Mouse (Mus musculus) left cerebral cortex, postnatal 4 days (tissue): ENCODE measurements around the gene Spata25. TPM values are rescaled to one million over a fixed set of nuclear protein-coding genes. Genes with fewer than 3 reads are reported as not detected.

Experiments used
- DNase-seq: peaks from one replicate; pipeline ENCODE4 v3.0.0-alpha.2; 2022
- intact Hi-C: fragments of 180-260 bp; cut with DNase I; formaldehyde crosslinking; loops from one replicate; pipeline ENCODE4 v1.15.1; 2025
- total RNA-seq, 2 experiments: library from RNA; stranded (reverse); gene quantifications; 2 replicates each; pipeline ENCODE4 v1.2.3; 2021

Gene Spata25
- total RNA-seq, 2 experiments from 2014 or later: 1.1 to 1.2 TPM

DNA sequence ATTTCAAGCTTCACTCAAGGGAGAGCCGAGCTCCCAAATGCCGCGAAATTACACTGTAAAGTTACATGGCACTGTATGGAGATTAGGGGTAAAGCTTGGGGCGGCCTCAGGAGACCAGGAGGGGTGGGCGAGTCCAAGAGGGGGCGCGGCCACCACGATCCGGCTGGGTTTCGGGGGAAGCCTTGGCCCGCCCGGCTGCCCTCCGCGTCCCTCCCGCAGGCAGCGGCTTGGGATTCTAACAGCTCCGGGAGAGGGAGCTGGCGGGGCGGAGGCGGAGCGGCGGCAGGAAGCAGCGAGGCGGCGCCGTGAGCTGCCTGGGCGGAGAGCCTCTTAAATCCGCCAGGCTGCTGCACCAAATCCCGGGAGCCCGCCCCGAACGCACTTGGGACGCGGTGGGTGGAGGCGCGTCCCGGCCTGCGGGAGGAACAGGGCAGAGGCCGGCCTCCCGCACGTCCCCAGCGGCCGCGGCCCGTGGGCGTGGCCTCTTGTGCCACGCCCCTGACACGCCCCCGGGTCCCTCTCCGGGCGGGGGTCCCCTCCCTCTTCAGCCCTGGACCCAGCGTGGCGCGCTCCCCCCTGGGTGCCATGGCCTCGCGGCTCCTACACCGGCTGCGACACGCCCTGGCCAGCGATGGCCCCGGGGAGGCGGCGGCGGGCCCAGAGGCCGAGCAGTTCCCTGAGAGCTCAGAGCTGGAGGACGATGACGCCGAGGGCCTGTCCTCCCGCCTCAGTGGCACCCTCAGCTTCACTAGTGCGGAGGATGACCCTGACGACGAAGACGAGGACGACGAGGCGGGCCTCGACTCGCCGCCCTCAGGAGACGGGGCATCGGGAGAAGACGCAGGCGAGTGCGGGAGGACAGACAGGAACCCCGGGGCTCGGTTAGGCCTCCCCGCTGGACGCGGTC is 42.6 kb downstream of the Spata25 start, which contains the start of gene Snx21:
Gene Snx21 (plus strand): TSS at position 343 of the 907 bp plus-strand sequence.
- intact Hi-C loops: no loop called here

GRCm38 (mm10) chr2:164784869-164785420 is 43.4 kb downstream of the Spata25 start:
- no peak for DNase-seq
- intact Hi-C loops: no loop called here

More for the DNA sequence above, 42.6 kb downstream of the Spata25 start, which contains the start of gene Snx21:
- peak; percentile 82 for DNase-seq

DNA sequence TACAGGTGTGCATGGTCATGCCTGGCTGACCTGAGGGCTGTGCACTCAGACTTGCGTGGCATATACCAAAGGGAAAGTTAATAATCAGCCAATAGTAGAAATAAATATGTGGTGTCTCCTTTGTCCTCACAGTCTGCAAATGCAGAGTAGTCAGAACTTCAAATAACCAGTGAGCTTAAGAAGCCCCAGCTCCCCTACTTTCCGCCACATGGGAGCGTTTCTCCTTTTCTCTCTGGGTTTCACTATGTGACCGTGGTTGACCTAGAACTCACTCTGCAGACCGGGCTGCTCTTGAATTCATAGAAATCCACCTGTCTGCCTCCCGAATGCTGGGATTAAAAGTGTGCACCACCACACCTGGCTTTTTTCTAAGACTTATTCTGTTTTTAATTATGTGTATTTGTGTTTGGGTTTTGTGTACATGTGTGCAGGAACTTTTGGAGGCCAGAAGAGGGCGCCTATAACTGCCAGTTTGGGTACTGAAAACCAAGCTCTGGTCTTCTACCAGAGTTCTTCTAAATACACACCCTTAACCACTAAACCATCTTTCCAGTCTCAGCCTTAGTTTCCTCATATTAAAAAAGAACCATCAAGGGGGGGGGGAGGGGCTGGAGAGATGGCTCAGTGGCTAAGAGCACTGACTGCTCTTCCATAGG is 44.3 kb downstream of the Spata25 start:
- DNase-seq: no peak
- intact Hi-C loops: no loop called here

- intact Hi-C loops: no loop called here
- no peak for DNase-seq
These were observed 46.5 kb downstream of the Spata25 start for GRCm38 (mm10) chr2:164781876-164782275.

DNA sequence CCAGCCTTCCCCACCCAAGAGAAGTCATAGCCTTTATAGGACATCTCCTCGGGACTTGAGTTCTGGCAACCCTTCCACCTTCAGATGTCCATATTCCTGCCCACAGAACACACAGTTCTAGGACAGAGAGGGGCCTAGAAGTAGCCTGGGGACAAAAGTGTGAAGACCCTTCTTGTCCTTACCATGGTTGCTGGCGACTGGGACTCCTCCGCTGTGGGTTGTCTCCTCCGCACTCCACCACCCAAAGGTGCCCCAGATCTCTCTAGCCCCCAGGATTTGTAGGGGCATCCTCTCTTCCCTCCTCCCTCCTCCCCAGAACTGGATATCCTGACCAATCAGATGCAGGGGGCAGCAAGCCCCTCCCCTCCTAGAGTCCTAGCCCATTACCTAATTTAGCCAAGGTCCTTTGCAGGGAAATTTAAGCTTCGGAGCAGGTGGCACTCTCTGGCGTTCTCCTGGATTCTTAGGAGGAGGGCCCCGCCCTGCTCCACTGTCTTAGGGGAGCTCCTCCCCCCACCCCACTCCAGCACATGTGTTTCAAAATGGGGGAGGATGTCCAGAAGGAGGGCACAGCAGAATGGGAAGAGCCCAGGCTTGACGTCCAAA is 48.8 kb downstream of the Spata25 start, which contains the start of gene Tnnc2:
Gene Tnnc2 (minus strand): TSS at position 487 of the 606 bp plus-strand sequence.
- intact Hi-C loops: no loop called here

GRCm38 (mm10) chr2:164778809-164779208 is 49.5 kb downstream of the Spata25 start:
- intact Hi-C loops: no loop called here
- DNase-seq: no peak

More for the DNA sequence above, 48.8 kb downstream of the Spata25 start, which contains the start of gene Tnnc2:
- DNase-seq: no peak

- intact Hi-C loops: no loop called here
- no peak for DNase-seq
These were observed 50.4 kb downstream of the Spata25 start for GRCm38 (mm10) chr2:164778015-164778287.

GRCm38 (mm10) chr2:164777246-164778014 is 50.9 kb downstream of the Spata25 start:
- intact Hi-C loops: no loop called here
- DNase-seq: no peak

DNA sequence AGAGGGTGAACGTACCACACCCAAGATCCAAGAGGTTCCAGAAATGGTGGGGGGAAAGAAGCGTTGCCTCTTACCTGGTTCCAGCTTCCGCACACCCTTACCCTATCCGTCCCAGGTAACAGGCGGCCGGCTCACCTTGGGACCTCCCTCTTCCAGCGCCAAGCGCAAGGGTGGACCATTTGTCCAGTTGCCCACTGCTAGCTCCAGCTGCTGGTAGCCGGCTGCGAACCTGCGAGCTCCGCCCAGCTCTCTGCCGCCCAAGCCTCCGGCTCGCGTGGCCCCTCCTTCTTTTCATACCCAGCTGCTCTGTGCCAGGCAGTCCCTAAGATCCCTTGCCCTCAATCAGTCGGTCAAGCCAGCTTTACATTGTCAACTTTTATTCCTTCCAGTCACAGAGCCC is 51.5 kb downstream of the Spata25 start:
- intact Hi-C loops: no loop called here
- DNase-seq: no peak

Other genes starting within 250 kb of the Spata25 start
- gene Wfdc6a, start 243.1 kb downstream of the Spata25 start, total RNA-seq: not detected
- gene Eppin, start 234.9 kb downstream of the Spata25 start, total RNA-seq: not detected
- gene Wfdc6b, start 215.0 kb downstream of the Spata25 start, total RNA-seq: under 1 TPM in 1 of 2 experiments, not detected in 1; 0.40 TPM
- not detected for gene Wfdc8, start 214.9 kb downstream of the Spata25 start, total RNA-seq
- gene Wfdc16, start 189.7 kb downstream of the Spata25 start, total RNA-seq: not detected
- gene Wfdc10, start 172.5 kb downstream of the Spata25 start, total RNA-seq: not detected
- gene Wfdc9, start 172.0 kb downstream of the Spata25 start, total RNA-seq: not detected
- not detected for gene Wfdc11, start 154.4 kb downstream of the Spata25 start, total RNA-seq
- not detected for gene Wfdc13, start 143.4 kb downstream of the Spata25 start, total RNA-seq
- not detected for gene Spint4, start 130.0 kb downstream of the Spata25 start, total RNA-seq
- not detected for gene Spint5, start 113.2 kb downstream of the Spata25 start, total RNA-seq
- gene Wfdc3, start 82.6 kb downstream of the Spata25 start, total RNA-seq: 1 to 10 TPM in 1 of 2 experiments, under 1 TPM in 1; 0.60 to 1.1 TPM
- gene Dnttip1, start 82.6 kb downstream of the Spata25 start, total RNA-seq: 10 to 100 TPM; 35.8 to 38.1 TPM
- 10 to 100 TPM; 10.8 to 14.3 TPM for gene Ube2c, start 58.6 kb downstream of the Spata25 start, total RNA-seq
- not detected for gene Tnnc2, start 48.6 kb downstream of the Spata25 start, total RNA-seq
- 10 to 100 TPM; 52.8 to 56.9 TPM for gene Snx21, start 42.7 kb downstream of the Spata25 start, total RNA-seq
- gene Acot8, start 23.7 kb downstream of the Spata25 start, total RNA-seq: 10 to 100 TPM; 20.6 to 20.8 TPM
- gene Zswim3, start 23.4 kb downstream of the Spata25 start, total RNA-seq: 1 to 10 TPM; 6.9 to 8.0 TPM
- 10 to 100 TPM; 17.5 to 17.8 TPM for gene Zswim1, start 5.9 kb downstream of the Spata25 start, total RNA-seq
- gene Ctsa, start 4.3 kb upstream of the Spata25 start, total RNA-seq: 10 to 100 TPM; 56.8 to 62.2 TPM
- 1 to 10 TPM; 5.1 to 5.6 TPM for gene Neurl2, start 4.9 kb upstream of the Spata25 start, total RNA-seq
- gene Pltp, start 29.2 kb upstream of the Spata25 start, total RNA-seq: 10 to 100 TPM; 63.5 to 71.3 TPM
- gene Pcif1, start 50.8 kb upstream of the Spata25 start, total RNA-seq: 10 to 100 TPM; 53.9 to 61.4 TPM
- 10 to 100 TPM; 30.0 to 31.2 TPM for gene Zfp335, start 83.2 kb upstream of the Spata25 start, total RNA-seq
- gene Mmp9, start 112.2 kb upstream of the Spata25 start, total RNA-seq: 1 to 10 TPM; 2.1 to 2.3 TPM
- 100 to 1,000 TPM; 158 to 181 TPM for gene Slc12a5, start 132.3 kb upstream of the Spata25 start, total RNA-seq
- 100 to 1,000 TPM; 107 to 111 TPM for gene Ncoa5, start 206.3 kb upstream of the Spata25 start, total RNA-seq
- 1 to 10 TPM; 2.3 to 4.2 TPM for gene Cd40, start 227.1 kb upstream of the Spata25 start, total RNA-seq